Mouse (Mus musculus): Measurements from ENCODE around the gene Hcrt. TPM values are rescaled to one million over a fixed set of nuclear protein-coding genes. Genes with fewer than 3 reads are reported as not detected.
A peak's percentile ranks its signal among the peaks of the same experiment; 100 is the strongest.

Hcrt gene
- polyA plus RNA-seq, 1 experiment from 2014 or later = 0.75 TPM

DNA sequence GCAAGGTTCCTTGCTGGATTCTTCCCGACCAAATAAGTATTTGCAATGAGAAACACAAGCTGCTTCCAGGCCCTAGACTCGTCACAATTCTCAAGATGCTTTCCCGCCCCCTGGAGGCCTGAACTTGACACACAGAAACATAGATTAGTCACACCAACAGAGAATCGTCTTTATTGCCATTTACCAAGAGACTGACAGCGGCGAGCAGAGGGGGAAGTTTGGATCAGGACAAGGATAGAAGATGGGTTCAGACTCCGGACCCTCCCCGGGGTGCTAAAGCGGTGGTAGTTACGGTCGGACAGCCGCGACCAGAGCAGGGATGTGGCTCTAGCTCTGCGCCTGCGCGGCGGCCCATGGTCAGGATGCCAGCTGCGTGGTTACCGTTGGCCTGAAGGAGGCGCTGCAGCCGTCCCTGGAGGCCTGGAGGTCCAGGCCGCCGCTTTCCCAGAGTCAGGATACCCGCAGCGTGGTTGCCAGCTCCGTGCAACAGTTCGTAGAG lies 1.1 kb downstream of the Hcrt start:
- peaks cover 37% of the 10 kb centered on the region for H3K4me1 ChIP-seq
- H3K4me2 ChIP-seq = peak overlapping the region; percentile 76
- 0% methylated on average over 27 of the region's 27 CpGs for WGBS
- H3K27me3 ChIP-seq (replicated peaks) = 0 out of 2 replicates have a peak, but pooled peaks cover 6% of the 10 kb centered on the region
- H3K9me3 ChIP-seq (replicated peaks) = no peaks in the 10 kb centered on the region
- peaks cover 4% of the 10 kb centered on the region; the same call in 1 of the 2 replicates for H3K36me3 ChIP-seq
- H3K27ac ChIP-seq (replicated peaks) = peak overlapping the region; percentile 69
- H3K4me3 ChIP-seq (replicated peaks) = peak overlapping the region; percentile 45
- peak; percentile 67 for ATAC-seq (ENCODE audit: low FRiP score)
- H3K9ac ChIP-seq (replicated peaks) = peak overlapping the region; percentile 47

GRCm38 (mm10) chr11:100759611-100760233 lies 3.0 kb downstream of the Hcrt start, which contains the start of gene Kcnh4:
Gene Kcnh4 (minus strand): TSS chr11:100759942.
- Histone ChIP-seq H3K4me1 (peaks cover 37% of the 10 kb centered on the region), H3K9ac (replicated peaks) (peak within 1 kb of the TSS; percentile 63), H3K4me3 (replicated peaks) (peak within 1 kb of the TSS; percentile 65), H3K4me2 (peak within 1 kb of the TSS; percentile 73), H3K27ac (replicated peaks) (peak within 1 kb of the TSS; percentile 73), H3K36me3 (peaks cover 18% of the 10 kb centered on the region), H3K27me3 (replicated peaks) (peaks cover 6% of the 10 kb centered on the region; the same call in 1 of the 2 replicates), H3K9me3 (replicated peaks) (no peaks in the 10 kb centered on the region)
- WGBS = under 1% methylated on average over 39 of the region's 51 CpGs
- ATAC-seq (ENCODE audit: low FRiP score) = peak; percentile 81

DNA sequence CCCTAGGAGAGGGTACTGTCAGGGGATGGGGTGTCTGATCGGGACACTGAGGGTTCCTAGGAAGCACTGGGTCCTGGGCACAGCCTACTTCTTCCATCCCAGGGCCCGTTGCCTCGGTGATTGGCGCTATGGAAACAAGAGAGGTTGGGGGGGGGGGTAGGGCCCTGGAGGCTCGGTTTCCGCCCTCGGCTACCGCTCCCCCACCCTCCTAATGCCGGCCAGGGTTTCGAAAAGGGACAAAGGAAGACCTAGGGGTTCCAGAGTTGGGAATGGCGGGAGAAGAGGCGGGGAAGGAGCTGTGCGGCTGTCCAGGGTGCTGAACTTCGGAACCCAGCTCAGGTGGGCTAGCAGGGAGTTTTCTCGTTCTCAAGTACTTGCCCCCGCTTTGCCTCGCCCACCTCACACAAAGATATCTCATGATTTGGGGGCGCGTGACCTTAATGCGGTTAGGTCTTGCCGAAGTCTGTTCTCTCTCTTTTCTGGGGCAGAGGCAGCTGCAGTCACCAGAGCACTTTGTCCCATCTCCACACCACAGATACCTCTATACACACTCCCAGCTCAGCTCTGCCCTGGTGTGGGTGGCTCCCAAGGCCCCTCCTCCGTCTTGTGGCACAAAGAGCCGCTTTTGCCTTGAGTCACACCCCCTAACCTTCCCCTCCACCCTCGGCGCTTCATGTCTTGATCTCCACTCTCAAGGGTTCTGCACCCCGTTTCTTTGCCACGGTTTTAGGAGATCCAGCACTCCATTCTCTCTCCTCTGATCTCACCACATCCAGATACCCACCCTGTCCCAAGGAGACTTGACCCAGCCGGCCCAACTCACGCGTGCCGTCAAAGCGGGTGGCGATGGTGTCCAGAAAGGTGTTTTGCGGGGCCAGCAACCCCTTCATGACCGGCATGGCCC lies 3.8 kb downstream of the Hcrt start:
- Histone ChIP-seq H3K4me2 (peak overlapping the region; percentile 73), H3K4me3 (replicated peaks) (peak overlapping the region; percentile 65), H3K9me3 (replicated peaks) (no peaks in the 10 kb centered on the region), H3K27ac (replicated peaks) (peak overlapping the region; percentile 73), H3K27me3 (replicated peaks) (peaks cover 6% of the 10 kb centered on the region; the same call in 1 of the 2 replicates), H3K36me3 (peaks cover 22% of the 10 kb centered on the region), H3K9ac (replicated peaks) (peak overlapping the region; percentile 63), H3K4me1 (peaks cover 37% of the 10 kb centered on the region)
- under 1% methylated on average over 35 of the region's 35 CpGs for WGBS
- peak; percentile 62 for ATAC-seq (ENCODE audit: low FRiP score)

DNA sequence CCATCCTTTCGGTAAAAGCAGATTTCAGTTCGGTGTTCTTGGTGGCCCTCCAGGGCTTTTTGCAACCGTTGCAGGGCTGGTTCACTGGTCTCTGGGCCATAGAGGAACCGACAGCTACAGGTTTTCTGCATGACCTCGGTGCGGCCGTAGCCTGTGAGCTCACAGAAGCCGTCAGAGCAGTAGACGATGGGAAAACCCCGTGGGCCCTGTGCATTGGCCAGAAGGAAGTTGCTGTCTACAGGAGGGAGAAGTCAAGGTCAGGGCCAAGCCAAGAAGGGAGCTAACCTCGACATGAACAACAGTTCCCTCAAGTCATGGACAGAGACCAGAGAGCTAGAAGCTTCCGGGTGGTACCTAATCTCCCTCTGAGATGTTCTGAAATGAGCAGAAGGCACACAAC lies 5.2 kb downstream of the Hcrt start:
- peaks cover 37% of the 10 kb centered on the region for H3K4me1 ChIP-seq
- peaks cover 25% of the 10 kb centered on the region for H3K36me3 ChIP-seq
- H3K9me3 ChIP-seq (replicated peaks) = no peaks in the 10 kb centered on the region
- no peak overlapping the region for H3K4me2 ChIP-seq
- 93% methylated on average over 12 of the region's 12 CpGs for WGBS
- H3K27me3 ChIP-seq (replicated peaks) = peaks cover 6% of the 10 kb centered on the region; the same call in 1 of the 2 replicates
- no peak for ATAC-seq (ENCODE audit: low FRiP score)
- H3K4me3 ChIP-seq (replicated peaks) = no peak overlapping the region
- H3K27ac ChIP-seq (replicated peaks) = no peak overlapping the region
- H3K9ac ChIP-seq (replicated peaks) = no peak overlapping the region

DNA sequence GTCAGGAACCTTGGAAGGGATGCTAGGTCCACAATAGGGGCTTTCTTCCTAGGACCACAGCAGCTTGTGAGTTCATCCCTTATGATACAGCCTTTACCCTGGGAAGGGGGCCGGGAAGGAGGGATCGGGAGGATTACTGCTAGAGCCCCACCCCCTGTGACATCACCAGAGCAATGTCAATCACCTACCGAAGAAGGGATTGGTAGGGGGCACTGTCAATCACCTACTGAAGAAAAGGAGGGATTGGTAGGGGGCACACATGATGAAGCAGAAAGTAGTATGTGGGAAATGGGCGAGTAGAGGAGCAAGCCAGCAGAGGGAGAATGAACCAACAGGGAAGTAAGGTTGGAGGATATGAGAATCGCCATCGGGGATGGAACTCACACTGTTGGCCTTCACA lies 6.3 kb downstream of the Hcrt start:
- peaks cover 6% of the 10 kb centered on the region; the same call in 1 of the 2 replicates for H3K27me3 ChIP-seq (replicated peaks)
- H3K36me3 ChIP-seq = peaks cover 32% of the 10 kb centered on the region
- no peak overlapping the region for H3K27ac ChIP-seq (replicated peaks)
- H3K9me3 ChIP-seq (replicated peaks) = no peaks in the 10 kb centered on the region
- no peak overlapping the region for H3K4me3 ChIP-seq (replicated peaks)
- H3K4me1 ChIP-seq = peaks cover 30% of the 10 kb centered on the region
- ATAC-seq (ENCODE audit: low FRiP score) = no peak
- H3K9ac ChIP-seq (replicated peaks) = no peak overlapping the region
- H3K4me2 ChIP-seq = no peak overlapping the region
- WGBS = 79% methylated on average over 6 of the region's 6 CpGs

DNA sequence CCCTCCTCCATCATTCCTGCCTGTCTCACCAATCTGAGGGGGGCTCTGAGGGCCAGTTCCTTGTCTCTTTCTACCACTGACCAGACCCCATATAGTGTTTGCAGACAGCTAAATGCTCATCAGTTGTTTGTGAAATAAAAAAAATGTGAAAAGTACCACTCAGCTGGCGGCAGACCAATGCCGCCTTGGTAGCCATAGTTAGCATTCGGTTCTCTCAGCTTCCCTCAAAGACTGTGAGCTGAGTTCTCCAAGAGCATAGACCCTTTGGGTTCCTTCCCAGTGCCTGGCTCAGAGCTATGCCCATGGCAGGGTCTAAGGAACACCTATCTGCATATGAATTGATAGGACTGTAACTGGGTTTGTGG lies 8.1 kb downstream of the Hcrt start:
- Histone ChIP-seq H3K9me3 (replicated peaks) (no peaks in the 10 kb centered on the region), H3K4me2 (no peak overlapping the region), H3K27ac (replicated peaks) (no peak overlapping the region), H3K27me3 (replicated peaks) (peaks cover 9% of the 10 kb centered on the region; the same call in 1 of the 2 replicates), H3K4me1 (peaks cover 21% of the 10 kb centered on the region), H3K4me3 (replicated peaks) (no peak overlapping the region), H3K9ac (replicated peaks) (no peak overlapping the region), H3K36me3 (peaks cover 47% of the 10 kb centered on the region)
- WGBS = 91% methylated on average over 3 of the region's 3 CpGs
- ATAC-seq (ENCODE audit: low FRiP score) = no peak

DNA sequence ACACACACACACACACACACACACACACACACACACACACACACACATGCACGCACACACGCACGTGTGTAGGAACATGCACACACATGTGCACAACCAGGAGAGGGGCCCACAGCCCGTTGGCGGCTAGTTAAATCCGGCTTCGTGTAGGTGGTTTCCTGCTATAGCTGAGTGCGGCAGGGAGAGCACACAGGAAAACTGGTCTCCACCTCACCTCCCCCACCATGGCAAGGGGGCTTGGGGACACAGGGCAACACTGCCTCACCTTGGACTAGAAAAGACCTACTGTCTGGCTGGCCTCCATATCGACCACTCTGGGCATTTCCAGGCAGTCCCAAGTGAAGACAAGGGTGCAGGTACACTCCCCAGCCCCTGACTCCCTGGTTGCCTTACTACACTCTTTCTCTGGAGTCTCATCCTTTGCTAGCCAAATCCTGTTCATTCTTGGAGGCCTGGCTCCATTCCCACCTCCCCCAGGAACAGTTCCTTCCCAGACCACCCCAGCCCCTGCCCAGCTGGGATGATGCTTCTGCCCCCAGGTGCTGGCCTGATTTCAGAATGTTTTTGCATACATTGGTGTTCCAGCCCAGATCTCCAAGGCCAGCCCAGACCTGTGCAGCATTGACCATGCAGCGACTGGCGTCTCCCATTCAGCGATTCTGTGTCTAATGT lies 8.6 kb downstream of the Hcrt start:
- Histone ChIP-seq H3K27ac (replicated peaks) (no peak overlapping the region), H3K36me3 (peaks cover 52% of the 10 kb centered on the region), H3K4me2 (no peak overlapping the region), H3K9ac (replicated peaks) (no peak overlapping the region), H3K4me1 (peaks cover 16% of the 10 kb centered on the region), H3K4me3 (replicated peaks) (no peak overlapping the region), H3K9me3 (replicated peaks) (no peaks in the 10 kb centered on the region), H3K27me3 (replicated peaks) (peaks cover 13% of the 10 kb centered on the region; the same call in 1 of the 2 replicates)
- ATAC-seq (ENCODE audit: low FRiP score) = no peak
- 89% methylated on average over 11 of the region's 12 CpGs for WGBS

DNA sequence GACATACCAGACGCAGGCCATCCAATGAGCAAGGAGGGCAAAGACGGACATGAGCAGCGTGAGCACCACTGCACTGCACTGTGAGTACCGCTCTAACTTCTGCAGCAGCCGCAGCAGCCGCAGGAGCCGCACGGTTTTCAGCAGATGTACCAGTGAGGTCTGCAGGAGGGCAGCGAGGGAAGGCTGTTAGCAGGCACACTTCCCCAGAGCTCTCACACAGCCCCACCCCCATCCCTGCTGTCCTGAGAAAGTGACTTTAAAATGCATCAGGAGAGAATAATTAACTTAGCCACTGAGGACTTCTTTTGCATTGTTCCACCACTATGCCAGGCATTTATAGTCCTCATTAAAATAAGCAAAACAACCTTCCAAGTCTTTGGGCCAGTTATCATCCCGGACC lies 10.4 kb downstream of the Hcrt start:
- WGBS = 17% methylated on average over 10 of the region's 10 CpGs
- no peak for ATAC-seq (ENCODE audit: low FRiP score)
- H3K9me3 ChIP-seq (replicated peaks) = no peaks in the 10 kb centered on the region
- H3K27me3 ChIP-seq (replicated peaks) = peaks cover 10% of the 10 kb centered on the region; the same call in 1 of the 2 replicates
- 0 out of 2 replicates have a peak, but pooled peaks cover 2% of the 10 kb centered on the region for H3K4me1 ChIP-seq
- no peak overlapping the region for H3K4me2 ChIP-seq
- H3K4me3 ChIP-seq (replicated peaks) = no peak overlapping the region
- peaks cover 52% of the 10 kb centered on the region for H3K36me3 ChIP-seq
- no peak overlapping the region for H3K27ac ChIP-seq (replicated peaks)
- H3K9ac ChIP-seq (replicated peaks) = no peak overlapping the region

- Histone ChIP-seq H3K4me2 (no peak overlapping the region), H3K4me1 (0 out of 2 replicates have a peak, but pooled peaks cover 2% of the 10 kb centered on the region), H3K4me3 (replicated peaks) (no peak overlapping the region), H3K27ac (replicated peaks) (no peak overlapping the region), H3K9ac (replicated peaks) (no peak overlapping the region), H3K36me3 (peaks cover 38% of the 10 kb centered on the region), H3K27me3 (replicated peaks) (0 out of 2 replicates have a peak, but pooled peaks cover 10% of the 10 kb centered on the region), H3K9me3 (replicated peaks) (no peaks in the 10 kb centered on the region)
- WGBS = 91% methylated on average over 16 of the region's 16 CpGs
- no peak for ATAC-seq (ENCODE audit: low FRiP score)
These were observed 12.6 kb downstream of the Hcrt start for GRCm38 (mm10) chr11:100750127-100750526.

- Histone ChIP-seq H3K27me3 (replicated peaks) (0 out of 2 replicates have a peak, but pooled peaks cover 10% of the 10 kb centered on the region), H3K9ac (replicated peaks) (no peak overlapping the region), H3K27ac (replicated peaks) (no peak overlapping the region), H3K36me3 (peaks cover 35% of the 10 kb centered on the region), H3K4me3 (replicated peaks) (no peak overlapping the region), H3K4me1 (0 out of 2 replicates have a peak, but pooled peaks cover 2% of the 10 kb centered on the region), H3K4me2 (no peak overlapping the region), H3K9me3 (replicated peaks) (no peaks in the 10 kb centered on the region)
- WGBS = 55% methylated on average over 25 of the region's 25 CpGs
- ATAC-seq (ENCODE audit: low FRiP score) = no peak
These were observed 13.3 kb downstream of the Hcrt start for GRCm38 (mm10) chr11:100749469-100749868.

- no peaks in the 10 kb centered on the region for H3K9me3 ChIP-seq (replicated peaks)
- H3K36me3 ChIP-seq = peaks cover 32% of the 10 kb centered on the region
- no peak overlapping the region for H3K27ac ChIP-seq (replicated peaks)
- 79% methylated on average over 4 of the region's 4 CpGs for WGBS
- H3K4me3 ChIP-seq (replicated peaks) = no peak overlapping the region
- 0 out of 2 replicates have a peak, but pooled peaks cover 2% of the 10 kb centered on the region for H3K4me1 ChIP-seq
- 0 out of 2 replicates have a peak, but pooled peaks cover 10% of the 10 kb centered on the region for H3K27me3 ChIP-seq (replicated peaks)
- ATAC-seq (ENCODE audit: low FRiP score) = no peak
- no peak overlapping the region for H3K4me2 ChIP-seq
- H3K9ac ChIP-seq (replicated peaks) = no peak overlapping the region
These were observed 14.1 kb downstream of the Hcrt start for GRCm38 (mm10) chr11:100748620-100749019.

All from neural tube, embryonic 15.5 days (tissue).